Mouse (Mus musculus) fibroblast of lung, adult 2 months (primary cell): ENCODE data around the gene Arid1b.

Source experiments
- DNase-seq: peaks from one replicate; pipeline ENCODE4 v3.0.0-alpha.2; 2011; ENCODE audit warnings: low read depth

Arid1b gene

GRCm38 (mm10) chr17:5057286-5057685 lies 63.2 kb downstream of the Arid1b start:
- DNase-seq: no peak

GRCm38 (mm10) chr17:5057944-5058720 lies 64.0 kb downstream of the Arid1b start:
- no peak for DNase-seq

GRCm38 (mm10) chr17:5059092-5059601 lies 65.0 kb downstream of the Arid1b start:
- DNase-seq: no peak

- DNase-seq: no peak
Observed at GRCm38 (mm10) chr17:5060515-5061084, 66.5 kb downstream of the Arid1b start.

- DNase-seq: no peak
Observed at GRCm38 (mm10) chr17:5061183-5061582, 67.1 kb downstream of the Arid1b start.

- DNase-seq: no peak
Observed at GRCm38 (mm10) chr17:5061593-5061992, 67.5 kb downstream of the Arid1b start.

- DNase-seq: no peak
Observed at GRCm38 (mm10) chr17:5063471-5064176, 69.5 kb downstream of the Arid1b start.

GRCm38 (mm10) chr17:5064777-5065176 lies 70.6 kb downstream of the Arid1b start:
- DNase-seq: no peak

- no peak for DNase-seq
Observed at GRCm38 (mm10) chr17:5065270-5065669, 71.1 kb downstream of the Arid1b start.

- DNase-seq: no peak
Observed at GRCm38 (mm10) chr17:5066835-5067234, 72.7 kb downstream of the Arid1b start.

GRCm38 (mm10) chr17:5067264-5067663 lies 73.1 kb downstream of the Arid1b start:
- DNase-seq: no peak

GRCm38 (mm10) chr17:5070399-5070798 lies 76.3 kb downstream of the Arid1b start:
- no peak for DNase-seq

- no peak for DNase-seq
Observed at GRCm38 (mm10) chr17:5072539-5072938, 78.4 kb downstream of the Arid1b start.

GRCm38 (mm10) chr17:5074752-5075506 lies 80.8 kb downstream of the Arid1b start:
- DNase-seq: no peak

GRCm38 (mm10) chr17:5077996-5078395 lies 83.9 kb downstream of the Arid1b start:
- no peak for DNase-seq

- DNase-seq: no peak
Observed at GRCm38 (mm10) chr17:5078576-5078975, 84.4 kb downstream of the Arid1b start.

- DNase-seq: no peak
Observed at GRCm38 (mm10) chr17:5080884-5081419, 86.8 kb downstream of the Arid1b start.

GRCm38 (mm10) chr17:5082274-5082673 lies 88.1 kb downstream of the Arid1b start:
- no peak for DNase-seq

GRCm38 (mm10) chr17:5083497-5083896 lies 89.4 kb downstream of the Arid1b start:
- DNase-seq: no peak

- no peak for DNase-seq
Observed at GRCm38 (mm10) chr17:5084139-5084538, 90.0 kb downstream of the Arid1b start.

- no peak for DNase-seq
Observed at GRCm38 (mm10) chr17:5085004-5085403, 90.9 kb downstream of the Arid1b start.

GRCm38 (mm10) chr17:5085942-5086341 lies 91.8 kb downstream of the Arid1b start:
- DNase-seq: no peak
